Mouse (Mus musculus): ENCODE results near the gene Pla2g15. TPM values are rescaled to one million over a fixed set of nuclear protein-coding genes. Genes with fewer than 3 reads are reported as not detected.

Gene Pla2g15
- total and polyA plus RNA-seq, 2 experiments from 2014 or later = 14.6 to 18.2 TPM

- ATAC-seq (no peak), DNase-seq (ENCODE audit: low spot score) (no peak)
- H3K27ac ChIP-seq = no peak overlapping the region
- no peaks in the 10 kb centered on the region for H3K9me3 ChIP-seq (ENCODE audit: low read length)
- H3K4me3 ChIP-seq (ENCODE audit: low read length) = peak overlapping the region; percentile 82
- no peak for TF ChIP-seq CTCF (IDR thresholded peaks at IDR 0.05; ENCODE audit: low read depth)
- 69% methylated on average over 9 of the region's 9 CpGs for WGBS
- H3K9ac ChIP-seq (replicated peaks; ENCODE audit: low read length) = peak overlapping the region; percentile 79
- H3K27me3 ChIP-seq (ENCODE audit: insufficient read depth, low read length) = no peaks in the 10 kb centered on the region
- peak overlapping the region; percentile 57 for H3K4me2 ChIP-seq (ENCODE audit: low read depth, low read length)
- H3K36me3 ChIP-seq (ENCODE audit: insufficient read depth, low read length) = no peaks in the 10 kb centered on the region
- peaks cover 11% of the 10 kb centered on the region for H3K4me1 ChIP-seq (ENCODE audit: insufficient read depth, low read length)
Measured at GRCm38 (mm10) chr8:106151041-106151440, 842 bp downstream of the Pla2g15 start.

DNA sequence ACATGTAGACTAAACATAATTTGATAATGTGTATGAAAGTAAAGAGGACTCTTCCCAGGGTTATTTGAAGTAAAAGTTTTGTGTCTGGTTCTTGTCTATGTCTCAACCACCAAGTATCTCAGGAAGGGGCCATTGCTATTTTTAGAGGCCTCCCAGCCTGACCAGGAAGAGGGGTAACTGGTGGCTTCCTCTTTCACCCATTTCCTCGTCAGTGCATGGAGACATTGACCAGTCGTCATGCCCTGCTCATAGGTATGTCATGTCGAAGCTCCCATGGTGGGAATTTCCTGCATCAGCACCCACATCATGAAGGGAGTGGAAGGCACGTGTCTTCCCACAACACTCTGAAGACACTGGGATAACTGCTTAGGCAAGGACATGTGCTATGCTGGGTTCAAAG is 2.7 kb downstream of the Pla2g15 start:
- WGBS = 81% methylated on average over 4 of the region's 4 CpGs

GRCm38 (mm10) chr8:106157419-106157818 is 7.2 kb downstream of the Pla2g15 start:
- Histone ChIP-seq H3K36me3 (ENCODE audit: insufficient read depth, low read length) (peaks cover 12% of the 10 kb centered on the region; the same call in 1 of the 2 replicates), H3K27ac (no peak overlapping the region), H3K27me3 (ENCODE audit: insufficient read depth, low read length) (no peaks in the 10 kb centered on the region), H3K9ac (replicated peaks; ENCODE audit: low read length) (no peak overlapping the region), H3K4me2 (ENCODE audit: low read depth, low read length) (no peak overlapping the region), H3K4me3 (ENCODE audit: low read length) (no peak overlapping the region), H3K4me1 (ENCODE audit: insufficient read depth, low read length) (no peaks in the 10 kb centered on the region), H3K9me3 (ENCODE audit: low read length) (no peaks in the 10 kb centered on the region)
- no peak for ATAC-seq
- TF ChIP-seq CTCF (IDR thresholded peaks at IDR 0.05; ENCODE audit: low read depth) = no peak
- 97% methylated on average over 1 of the region's 1 CpGs for WGBS
- DNase-seq (ENCODE audit: low spot score) = no peak

More for the DNA sequence above, 2.7 kb downstream of the Pla2g15 start:
- no peak for TF ChIP-seq CTCF (IDR thresholded peaks at IDR 0.05; ENCODE audit: low read depth)
- Histone ChIP-seq H3K4me3 (ENCODE audit: low read length) (no peak overlapping the region), H3K27ac (no peak overlapping the region), H3K4me2 (ENCODE audit: low read depth, low read length) (no peak overlapping the region), H3K27me3 (ENCODE audit: insufficient read depth, low read length) (no peaks in the 10 kb centered on the region), H3K9ac (replicated peaks; ENCODE audit: low read length) (no peak overlapping the region), H3K4me1 (ENCODE audit: insufficient read depth, low read length) (peaks cover 11% of the 10 kb centered on the region), H3K9me3 (ENCODE audit: low read length) (no peaks in the 10 kb centered on the region), H3K36me3 (ENCODE audit: insufficient read depth, low read length) (peaks cover 3% of the 10 kb centered on the region; the same call in 1 of the 2 replicates)
- DNase-seq (ENCODE audit: low spot score) = no peak
- ATAC-seq = no peak

DNA sequence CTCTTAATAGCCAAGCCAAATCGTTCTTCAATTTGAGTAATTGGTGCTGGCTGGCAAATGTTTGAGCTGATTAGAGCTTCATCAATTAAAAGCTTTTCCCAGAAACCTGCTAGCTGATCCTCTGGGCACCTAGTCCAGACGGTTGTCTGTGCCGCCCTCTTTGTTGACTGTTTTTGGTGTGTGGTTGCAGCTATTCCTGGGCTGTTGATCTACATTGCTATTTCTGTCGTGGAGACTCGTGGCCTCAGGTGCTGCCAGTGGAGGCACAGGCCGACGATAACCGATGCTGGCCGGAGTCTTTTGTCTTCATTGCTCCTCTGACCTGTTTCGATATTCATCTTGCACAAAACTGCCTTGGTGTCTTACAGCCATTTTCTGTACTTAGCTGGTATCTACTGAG is 8.2 kb downstream of the Pla2g15 start:
- Histone ChIP-seq H3K9me3 (ENCODE audit: low read length) (no peaks in the 10 kb centered on the region), H3K36me3 (ENCODE audit: insufficient read depth, low read length) (peaks cover 21% of the 10 kb centered on the region; the same call in 1 of the 2 replicates), H3K27ac (no peak overlapping the region), H3K9ac (replicated peaks; ENCODE audit: low read length) (no peak overlapping the region), H3K4me3 (ENCODE audit: low read length) (no peak overlapping the region), H3K27me3 (ENCODE audit: insufficient read depth, low read length) (no peaks in the 10 kb centered on the region), H3K4me2 (ENCODE audit: low read depth, low read length) (no peak overlapping the region), H3K4me1 (ENCODE audit: insufficient read depth, low read length) (no peaks in the 10 kb centered on the region)
- ATAC-seq (no peak), DNase-seq (ENCODE audit: low spot score) (no peak)
- no peak for TF ChIP-seq CTCF (IDR thresholded peaks at IDR 0.05; ENCODE audit: low read depth)
- WGBS = 90% methylated on average over 10 of the region's 10 CpGs

- Histone ChIP-seq H3K9ac (replicated peaks; ENCODE audit: low read length) (no peak overlapping the region), H3K36me3 (ENCODE audit: insufficient read depth, low read length) (peaks cover 31% of the 10 kb centered on the region; the same call in 1 of the 2 replicates), H3K4me1 (ENCODE audit: insufficient read depth, low read length) (no peaks in the 10 kb centered on the region), H3K9me3 (ENCODE audit: low read length) (no peaks in the 10 kb centered on the region), H3K4me3 (ENCODE audit: low read length) (no peak overlapping the region), H3K27me3 (ENCODE audit: insufficient read depth, low read length) (no peaks in the 10 kb centered on the region), H3K4me2 (ENCODE audit: low read depth, low read length) (no peak overlapping the region), H3K27ac (no peak overlapping the region)
- WGBS = 91% methylated on average over 6 of the region's 6 CpGs
- TF ChIP-seq CTCF (IDR thresholded peaks at IDR 0.05; ENCODE audit: low read depth) = no peak
- ATAC-seq (no peak), DNase-seq (ENCODE audit: low spot score) (no peak)
Measured at GRCm38 (mm10) chr8:106159876-106160275, 9.7 kb downstream of the Pla2g15 start.

GRCm38 (mm10) chr8:106163251-106163650 is 13.1 kb downstream of the Pla2g15 start:
- Histone ChIP-seq H3K27me3 (ENCODE audit: insufficient read depth, low read length) (no peaks in the 10 kb centered on the region), H3K27ac (no peak overlapping the region), H3K4me1 (ENCODE audit: insufficient read depth, low read length) (peaks cover 3% of the 10 kb centered on the region; the same call in 1 of the 2 replicates), H3K4me2 (ENCODE audit: low read depth, low read length) (no peak overlapping the region), H3K9me3 (ENCODE audit: low read length) (no peaks in the 10 kb centered on the region), H3K4me3 (ENCODE audit: low read length) (no peak overlapping the region), H3K9ac (replicated peaks; ENCODE audit: low read length) (no peak overlapping the region), H3K36me3 (ENCODE audit: insufficient read depth, low read length) (peaks cover 27% of the 10 kb centered on the region; the same call in 1 of the 2 replicates)
- DNase-seq (ENCODE audit: low spot score) (no peak), ATAC-seq (no peak)
- 93% methylated on average over 9 of the region's 9 CpGs for WGBS
- no peak for TF ChIP-seq CTCF (IDR thresholded peaks at IDR 0.05; ENCODE audit: low read depth)

GRCm38 (mm10) chr8:106165460-106165859 is 15.3 kb downstream of the Pla2g15 start:
- no peaks in the 10 kb centered on the region for H3K9me3 ChIP-seq (ENCODE audit: low read length)
- ATAC-seq (no peak), DNase-seq (ENCODE audit: low spot score) (peak; percentile 70)
- 49% methylated on average over 4 of the region's 4 CpGs for WGBS
- peaks cover 5% of the 10 kb centered on the region; the same call in 1 of the 2 replicates for H3K4me1 ChIP-seq (ENCODE audit: insufficient read depth, low read length)
- no peak overlapping the region for H3K27ac ChIP-seq
- no peak overlapping the region for H3K9ac ChIP-seq (replicated peaks; ENCODE audit: low read length)
- H3K4me3 ChIP-seq (ENCODE audit: low read length) = no peak overlapping the region
- no peaks in the 10 kb centered on the region for H3K27me3 ChIP-seq (ENCODE audit: insufficient read depth, low read length)
- H3K36me3 ChIP-seq (ENCODE audit: insufficient read depth, low read length) = peaks cover 27% of the 10 kb centered on the region; the same call in 1 of the 2 replicates
- H3K4me2 ChIP-seq (ENCODE audit: low read depth, low read length) = no peak overlapping the region
- TF ChIP-seq CTCF (IDR thresholded peaks at IDR 0.05; ENCODE audit: low read depth) = peak; percentile 83
